Mouse (Mus musculus) neural tube, embryonic 14.5 days (tissue): ENCODE data around the gene Yaf2. TPM values are rescaled to one million over a fixed set of nuclear protein-coding genes. Genes with fewer than 3 reads are reported as not detected.
A peak's percentile ranks its signal among the peaks of the same experiment; 100 is the strongest.

Source experiments
- ATAC-seq: fragments of 200-750 bp; cut with Nextera tagmentation; 2 replicates; pipeline ENCODE4 v1.8.0; 2017; ENCODE audit warnings: low read depth, mild to moderate bottlenecking, moderate TSS enrichment, moderate library complexity
- H3K27ac ChIP-seq: fragments of 300-500 bp; sonication (generic); 2 replicates; pipeline ENCODE4 v1.5.1; 2014; ENCODE audit warnings: low read depth, mild to moderate bottlenecking, control low read depth, low read length, moderate library complexity, mixed read lengths
- H3K27me3 ChIP-seq: fragments of 300-500 bp; sonication (generic); 2 replicates; pipeline ENCODE4 v1.6.1; 2014; ENCODE audit warnings: low read length; ENCODE audit not compliant: control insufficient read depth, insufficient read depth
- H3K36me3 ChIP-seq: fragments of 300-500 bp; sonication (generic); 2 replicates; pipeline ENCODE4 v1.6.1; 2014; ENCODE audit warnings: low read length, mixed read lengths; ENCODE audit not compliant: control insufficient read depth, insufficient read depth
- H3K4me1 ChIP-seq: fragments of 300-500 bp; sonication (generic); 2 replicates; pipeline ENCODE4 v1.6.1; 2014; ENCODE audit warnings: low read length; ENCODE audit not compliant: control insufficient read depth, insufficient read depth
- H3K4me2 ChIP-seq: fragments of 300-500 bp; sonication (generic); 2 replicates; pipeline ENCODE4 v1.6.1; 2014; ENCODE audit warnings: mild to moderate bottlenecking, low read depth, low read length, control low read depth
- H3K4me3 ChIP-seq: fragments of 300-500 bp; sonication (generic); 2 replicates; pipeline ENCODE4 v1.5.1; 2014; ENCODE audit warnings: low read depth, low read length, control low read depth, mixed read lengths
- H3K9ac ChIP-seq: fragments of 300-500 bp; sonication (generic); replicated peaks from 2 replicates; pipeline ENCODE4 v1.6.1; 2014; ENCODE audit warnings: low read depth, mild to moderate bottlenecking, control low read depth, low read length, mixed read lengths
- H3K9me3 ChIP-seq: fragments of 300-500 bp; sonication (generic); 2 replicates; pipeline ENCODE4 v1.6.1; 2016; ENCODE audit warnings: low read length; ENCODE audit not compliant: control insufficient read depth
- WGBS: fragments of 180-500 bp; shearing (Covaris S2); extraction: QIAGEN DNeasy Blood & Tissue Kit; methylation state at CpG from one replicate; pipeline ENCODE4 v1.1.7; 2014; 5-methylcytosine and 5-hydroxymethylcytosine counted together
- polyA plus RNA-seq: library from polyadenylated mRNA; unstranded; fragments of >200 nt; fragmentation: Nextera tagmentation; extraction: Ambion mirVana; gene quantifications from 2 replicates; pipeline ENCODE4 v1.2.1, GENCODE M21; 2014

The Yaf2 gene
- polyA plus RNA-seq, 1 experiment from 2014 or later, result 133 TPM

GRCm38 (mm10) chr15:93298197-93298596, 38.5 kb downstream of the Yaf2 start:
- Histone ChIP-seq H3K9me3 (no peaks in the 10 kb centered on the region), H3K27ac (no peak overlapping the region), H3K27me3 (no peaks in the 10 kb centered on the region), H3K36me3 (no peaks in the 10 kb centered on the region), H3K4me1 (no peaks in the 10 kb centered on the region), H3K4me2 (no peak overlapping the region), H3K9ac (no peak overlapping the region), H3K4me3 (no peak overlapping the region)
- 85% methylated on average over 2 of the region's 2 CpGs for WGBS
- no peak for ATAC-seq

- Histone ChIP-seq H3K9ac (no peak overlapping the region), H3K9me3 (no peaks in the 10 kb centered on the region), H3K27me3 (no peaks in the 10 kb centered on the region), H3K4me2 (no peak overlapping the region), H3K4me1 (0 out of 2 replicates have a peak, but pooled peaks cover 4% of the 10 kb centered on the region), H3K36me3 (no peaks in the 10 kb centered on the region), H3K4me3 (no peak overlapping the region), H3K27ac (no peak overlapping the region)
- no peak for ATAC-seq
- WGBS, result 90% methylated on average over 11 of the region's 11 CpGs
Observed at GRCm38 (mm10) chr15:93294483-93294882, 42.3 kb downstream of the Yaf2 start.

GRCm38 (mm10) chr15:93288321-93288720, 48.4 kb downstream of the Yaf2 start:
- no peak overlapping the region for H3K9ac ChIP-seq
- no peaks in the 10 kb centered on the region for H3K27me3 ChIP-seq
- H3K4me3 ChIP-seq, result no peak overlapping the region
- 88% methylated on average over 4 of the region's 4 CpGs for WGBS
- no peak for ATAC-seq
- 0 out of 2 replicates have a peak, but pooled peaks cover 4% of the 10 kb centered on the region for H3K4me1 ChIP-seq
- H3K4me2 ChIP-seq, result no peak overlapping the region
- H3K36me3 ChIP-seq, result 0 out of 2 replicates have a peak, but pooled peaks cover 7% of the 10 kb centered on the region
- no peaks in the 10 kb centered on the region for H3K9me3 ChIP-seq
- no peak overlapping the region for H3K27ac ChIP-seq

GRCm38 (mm10) chr15:93287628-93288027, 49.1 kb downstream of the Yaf2 start:
- Histone ChIP-seq H3K9me3 (no peaks in the 10 kb centered on the region), H3K9ac (no peak overlapping the region), H3K27ac (no peak overlapping the region), H3K4me3 (no peak overlapping the region), H3K4me2 (no peak overlapping the region), H3K27me3 (no peaks in the 10 kb centered on the region), H3K36me3 (0 out of 2 replicates have a peak, but pooled peaks cover 7% of the 10 kb centered on the region), H3K4me1 (no peaks in the 10 kb centered on the region)
- WGBS, result 80% methylated on average over 2 of the region's 2 CpGs
- ATAC-seq, result no peak

- ATAC-seq, result no peak
- Histone ChIP-seq H3K9me3 (no peaks in the 10 kb centered on the region), H3K36me3 (0 out of 2 replicates have a peak, but pooled peaks cover 7% of the 10 kb centered on the region), H3K4me2 (no peak overlapping the region), H3K27ac (no peak overlapping the region), H3K27me3 (no peaks in the 10 kb centered on the region), H3K9ac (no peak overlapping the region), H3K4me3 (no peak overlapping the region), H3K4me1 (no peaks in the 10 kb centered on the region)
- WGBS, result 80% methylated on average over 15 of the region's 15 CpGs
Observed at GRCm38 (mm10) chr15:93285244-93285643, 51.5 kb downstream of the Yaf2 start.

GRCm38 (mm10) chr15:93284326-93284725, 52.4 kb downstream of the Yaf2 start:
- H3K27ac ChIP-seq, result no peak overlapping the region
- H3K36me3 ChIP-seq, result 0 out of 2 replicates have a peak, but pooled peaks cover 7% of the 10 kb centered on the region
- H3K4me2 ChIP-seq, result no peak overlapping the region
- H3K4me1 ChIP-seq, result no peaks in the 10 kb centered on the region
- no peaks in the 10 kb centered on the region for H3K9me3 ChIP-seq
- no peak overlapping the region for H3K4me3 ChIP-seq
- no peak overlapping the region for H3K9ac ChIP-seq
- no peaks in the 10 kb centered on the region for H3K27me3 ChIP-seq
- 87% methylated on average over 6 of the region's 6 CpGs for WGBS
- ATAC-seq, result no peak

- no peak for ATAC-seq
- H3K27ac ChIP-seq, result no peak overlapping the region
- no peak overlapping the region for H3K9ac ChIP-seq
- no peaks in the 10 kb centered on the region for H3K4me1 ChIP-seq
- H3K4me2 ChIP-seq, result no peak overlapping the region
- 0 out of 2 replicates have a peak, but pooled peaks cover 7% of the 10 kb centered on the region for H3K36me3 ChIP-seq
- no peak overlapping the region for H3K4me3 ChIP-seq
- WGBS, result 76% methylated on average over 11 of the region's 11 CpGs
- H3K9me3 ChIP-seq, result no peaks in the 10 kb centered on the region
- no peaks in the 10 kb centered on the region for H3K27me3 ChIP-seq
Observed at GRCm38 (mm10) chr15:93283349-93283748, 53.4 kb downstream of the Yaf2 start.

- Histone ChIP-seq H3K4me2 (peak overlapping the region; percentile 92), H3K36me3 (no peaks in the 10 kb centered on the region), H3K27ac (no peak overlapping the region), H3K4me3 (peak overlapping the region; percentile 70), H3K4me1 (peaks cover 12% of the 10 kb centered on the region; the same call in 1 of the 2 replicates), H3K9ac (no peak overlapping the region), H3K27me3 (no peaks in the 10 kb centered on the region), H3K9me3 (no peaks in the 10 kb centered on the region)
- ATAC-seq, result no peak
- 4% methylated on average over 14 of the region's 14 CpGs for WGBS
Observed at GRCm38 (mm10) chr15:93276276-93276675, 60.5 kb downstream of the Yaf2 start.

- Histone ChIP-seq H3K9ac (peak overlapping the region; percentile 54), H3K4me2 (peak overlapping the region; percentile 92), H3K27ac (peak overlapping the region; percentile 79), H3K4me3 (peak overlapping the region; percentile 70), H3K4me1 (peaks cover 12% of the 10 kb centered on the region; the same call in 1 of the 2 replicates), H3K9me3 (no peaks in the 10 kb centered on the region), H3K36me3 (no peaks in the 10 kb centered on the region), H3K27me3 (no peaks in the 10 kb centered on the region)
- WGBS, result under 1% methylated on average over 21 of the region's 21 CpGs
- peak; percentile 72 for ATAC-seq
Observed at GRCm38 (mm10) chr15:93275623-93276022, 61.1 kb downstream of the Yaf2 start.
